Mouse (Mus musculus) Muller cell, postnatal 12 days (primary cell): ENCODE results near the gene Islr.

Experiments
- DNase-seq: peaks from one replicate; pipeline ENCODE4 v3.0.0-alpha.2; 2015; ENCODE audit errors: inconsistent ontology term

The Islr gene

DNA sequence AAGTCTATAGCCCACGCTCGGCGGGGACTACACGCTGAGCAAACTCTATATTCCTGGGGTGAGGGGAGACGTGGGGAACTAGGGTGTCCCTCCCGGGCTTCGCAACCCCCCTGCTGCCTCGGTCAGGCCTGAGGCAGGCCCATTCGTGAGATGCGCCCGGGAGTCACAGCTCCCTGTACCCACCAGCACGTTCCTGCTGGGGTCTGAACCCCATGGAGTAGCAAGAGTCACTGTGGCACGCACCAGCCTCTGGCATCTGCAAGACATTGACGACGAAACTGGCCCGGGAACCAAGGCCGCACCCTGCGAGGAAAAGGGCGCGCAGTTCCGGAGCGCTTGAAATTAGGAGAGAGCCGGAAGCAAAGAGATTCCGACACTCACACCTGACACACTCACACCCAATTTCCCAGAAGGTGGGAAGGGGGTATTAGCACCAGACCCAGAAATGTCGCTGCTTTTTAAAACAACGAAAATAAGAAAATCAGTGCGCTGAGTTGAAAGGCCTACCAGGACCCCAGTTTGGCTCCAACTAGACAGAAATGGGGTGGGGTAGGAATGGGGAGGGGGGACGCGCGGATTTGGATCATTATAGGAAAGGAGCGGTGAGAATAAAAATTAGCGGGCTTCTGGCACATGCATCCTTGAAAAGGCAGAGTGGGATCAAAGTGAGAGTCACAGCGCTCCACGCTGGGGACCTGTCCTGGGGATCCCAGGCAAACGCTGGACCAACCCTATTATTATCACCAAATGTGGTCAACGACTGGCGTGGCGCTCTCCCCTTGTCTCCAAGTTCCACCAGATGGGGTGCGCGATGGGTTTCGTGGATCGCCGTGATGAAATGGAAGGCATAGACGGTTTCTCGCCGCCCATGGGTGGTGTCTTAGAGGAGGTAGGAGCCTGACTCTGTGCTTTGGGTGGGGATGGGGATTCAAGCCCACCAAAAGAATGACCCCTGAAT lies 7.2 kb downstream of the Islr start:
- DNase-seq: no peak

GRCm38 (mm10) chr9:58196141-58196540 lies 8.0 kb downstream of the Islr start:
- no peak for DNase-seq

DNA sequence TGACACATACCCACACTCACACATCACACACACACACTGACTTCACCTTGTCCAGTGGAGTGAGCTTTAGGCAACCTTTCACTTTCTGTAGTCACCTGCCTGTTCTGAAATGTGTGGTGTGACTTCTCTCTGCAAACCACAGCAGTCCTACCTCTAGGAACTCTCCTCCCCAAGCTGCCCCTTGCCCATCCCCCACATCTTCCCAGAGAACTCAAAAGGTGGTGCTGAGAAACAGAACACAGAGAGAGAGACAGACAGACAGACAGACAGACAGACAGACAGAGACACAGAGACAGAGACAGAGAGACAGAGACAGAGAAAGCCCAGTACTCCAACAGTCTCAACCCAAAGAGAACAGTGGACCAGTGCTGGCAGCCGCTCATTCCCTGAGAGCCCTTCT lies 8.4 kb downstream of the Islr start:
- DNase-seq: no peak

GRCm38 (mm10) chr9:58194222-58194621 lies 9.9 kb downstream of the Islr start:
- DNase-seq: no peak

DNA sequence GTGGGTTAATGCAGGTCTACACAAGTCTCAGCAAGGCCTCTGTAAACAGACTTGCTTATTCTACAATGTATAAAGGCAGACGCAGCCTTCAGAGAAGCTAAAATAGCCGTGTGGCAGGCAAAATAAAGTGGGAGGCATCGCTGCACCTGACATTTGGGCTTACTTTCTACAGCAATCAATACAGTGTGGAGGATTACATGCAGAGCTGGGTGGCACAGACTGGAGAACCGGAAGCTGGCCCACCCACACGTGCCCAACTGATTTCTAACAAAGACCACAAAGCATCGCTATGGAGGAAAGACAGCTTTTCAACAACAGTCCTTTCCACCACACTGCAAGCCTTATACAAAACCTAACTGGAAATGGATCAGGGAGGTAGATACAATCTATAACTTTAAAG lies 19.6 kb downstream of the Islr start:
- DNase-seq: no peak

GRCm38 (mm10) chr9:58179390-58179789 lies 24.7 kb downstream of the Islr start:
- DNase-seq: no peak

- DNase-seq: no peak
These were observed 26.9 kb downstream of the Islr start for GRCm38 (mm10) chr9:58177165-58177564.

DNA sequence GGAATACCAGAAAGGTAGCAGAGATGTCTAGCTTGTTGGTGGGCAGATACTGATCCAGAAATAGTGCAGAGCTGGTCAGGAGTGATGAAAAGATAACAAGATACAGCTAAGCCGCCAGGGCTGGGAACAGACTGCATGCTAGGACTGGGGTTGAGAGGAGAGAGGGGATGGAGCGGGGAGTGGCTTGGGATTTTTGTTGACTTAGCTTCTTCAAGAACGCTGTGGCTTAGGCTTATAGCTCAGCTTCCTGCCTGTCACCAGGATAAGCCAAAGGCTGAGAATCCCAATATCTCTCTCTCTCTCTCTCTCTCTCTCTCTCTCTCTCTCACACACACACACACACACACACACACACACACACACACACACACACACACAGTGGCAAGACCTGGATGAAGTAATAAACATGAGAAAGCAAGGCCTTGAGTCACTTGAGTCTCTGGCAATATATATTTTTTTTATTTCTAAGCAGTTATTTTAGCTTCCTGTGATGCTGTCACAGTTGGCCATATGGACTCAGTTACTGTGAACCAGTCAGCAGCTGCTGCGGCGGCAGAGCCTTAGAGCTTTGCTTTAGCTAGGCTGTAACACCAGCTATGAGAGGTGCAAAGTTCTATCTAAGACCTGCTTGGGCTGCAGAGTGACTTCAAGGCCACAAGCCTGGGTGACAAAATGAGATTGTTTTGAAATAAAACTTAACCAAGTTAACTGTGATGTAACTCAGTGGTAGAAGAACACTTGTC lies 28.2 kb downstream of the Islr start:
- no peak for DNase-seq

- peak; percentile 62 for DNase-seq
These were observed 29.3 kb downstream of the Islr start for GRCm38 (mm10) chr9:58174818-58175251.

GRCm38 (mm10) chr9:58172863-58173262 lies 31.2 kb downstream of the Islr start:
- no peak for DNase-seq

DNA sequence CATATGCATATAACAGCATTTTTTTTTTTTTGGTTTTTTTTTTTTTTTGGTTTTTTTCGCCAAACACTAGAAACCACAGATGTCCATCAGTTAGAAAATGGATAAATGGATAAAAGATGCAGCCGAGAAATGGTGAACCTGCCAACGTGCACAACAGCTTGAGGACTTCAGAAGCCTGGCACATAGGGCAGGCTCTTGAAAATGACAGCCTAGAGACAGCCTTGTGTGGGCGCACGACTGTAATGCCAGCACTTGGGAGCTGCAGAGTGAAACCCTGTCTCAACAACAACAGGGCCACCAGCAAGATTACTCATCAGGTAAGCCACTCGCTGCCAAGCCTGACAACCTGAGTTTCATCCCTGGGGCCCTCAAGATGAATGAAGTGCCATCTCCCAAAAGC lies 34.7 kb downstream of the Islr start:
- no peak for DNase-seq

DNA sequence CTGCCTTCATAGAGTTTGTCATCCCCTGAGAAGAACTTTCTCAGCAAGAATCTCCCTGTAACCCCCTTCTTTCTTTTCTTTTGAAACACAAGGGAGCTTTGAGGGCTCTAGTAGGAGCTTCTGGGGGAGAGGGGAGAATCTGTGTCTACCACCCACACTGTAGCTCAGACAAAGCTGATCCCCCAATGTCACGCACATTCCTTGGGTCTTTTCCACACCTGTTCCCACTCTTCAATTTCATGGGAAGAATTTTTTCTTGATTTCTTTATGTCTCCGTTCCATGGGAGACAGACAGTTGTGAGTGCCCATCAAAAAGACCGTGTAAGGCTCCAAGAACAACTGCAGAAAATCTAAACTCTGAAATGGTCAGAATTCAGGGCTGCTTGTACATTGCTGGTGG lies 35.2 kb downstream of the Islr start:
- no peak for DNase-seq

DNA sequence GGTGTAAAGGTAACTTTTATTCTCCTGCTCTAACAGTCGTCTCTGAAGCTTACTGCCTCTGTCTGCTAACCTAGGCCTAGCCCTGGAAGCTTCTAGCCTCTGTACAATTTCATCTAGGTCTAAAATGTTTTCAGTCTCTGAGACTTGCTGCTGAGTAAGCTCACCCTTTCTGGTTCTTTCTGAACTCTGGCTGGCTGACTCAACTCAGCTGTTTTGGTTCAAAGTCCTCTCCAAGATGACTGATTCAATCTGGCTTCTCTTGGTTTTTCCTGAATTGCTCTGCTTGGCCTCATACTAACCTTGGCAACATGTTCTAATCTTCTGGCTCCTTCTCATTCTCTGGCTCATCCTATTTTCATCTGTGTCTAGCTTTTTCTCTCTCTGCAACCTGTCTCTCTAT lies 38.3 kb downstream of the Islr start:
- no peak for DNase-seq

- DNase-seq: peak; percentile 27
These were observed 41.0 kb downstream of the Islr start for GRCm38 (mm10) chr9:58163146-58163545.

DNA sequence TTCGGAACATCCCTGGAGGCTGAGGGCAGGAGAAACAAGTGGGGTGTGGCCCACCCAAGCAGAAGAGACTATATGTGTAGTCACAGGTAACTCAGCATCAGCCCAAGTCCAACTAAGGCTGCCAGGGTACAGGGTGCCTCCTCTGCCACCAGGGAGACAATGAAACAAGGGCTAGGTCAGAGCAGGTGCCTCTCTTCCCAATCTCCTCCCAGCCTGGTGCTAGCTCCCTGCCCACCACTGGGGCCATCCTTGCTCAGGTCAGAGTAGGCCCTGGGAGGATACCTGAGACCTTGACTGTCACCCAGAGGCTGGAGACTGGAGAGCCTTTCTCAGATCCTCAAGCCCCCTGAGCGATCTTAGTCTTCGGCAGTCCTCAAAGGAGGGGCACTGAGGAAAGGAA lies 41.9 kb downstream of the Islr start:
- DNase-seq: no peak

GRCm38 (mm10) chr9:58160315-58160714 lies 43.8 kb downstream of the Islr start:
- no peak for DNase-seq

GRCm38 (mm10) chr9:58159855-58160254 lies 44.3 kb downstream of the Islr start:
- DNase-seq: no peak

DNA sequence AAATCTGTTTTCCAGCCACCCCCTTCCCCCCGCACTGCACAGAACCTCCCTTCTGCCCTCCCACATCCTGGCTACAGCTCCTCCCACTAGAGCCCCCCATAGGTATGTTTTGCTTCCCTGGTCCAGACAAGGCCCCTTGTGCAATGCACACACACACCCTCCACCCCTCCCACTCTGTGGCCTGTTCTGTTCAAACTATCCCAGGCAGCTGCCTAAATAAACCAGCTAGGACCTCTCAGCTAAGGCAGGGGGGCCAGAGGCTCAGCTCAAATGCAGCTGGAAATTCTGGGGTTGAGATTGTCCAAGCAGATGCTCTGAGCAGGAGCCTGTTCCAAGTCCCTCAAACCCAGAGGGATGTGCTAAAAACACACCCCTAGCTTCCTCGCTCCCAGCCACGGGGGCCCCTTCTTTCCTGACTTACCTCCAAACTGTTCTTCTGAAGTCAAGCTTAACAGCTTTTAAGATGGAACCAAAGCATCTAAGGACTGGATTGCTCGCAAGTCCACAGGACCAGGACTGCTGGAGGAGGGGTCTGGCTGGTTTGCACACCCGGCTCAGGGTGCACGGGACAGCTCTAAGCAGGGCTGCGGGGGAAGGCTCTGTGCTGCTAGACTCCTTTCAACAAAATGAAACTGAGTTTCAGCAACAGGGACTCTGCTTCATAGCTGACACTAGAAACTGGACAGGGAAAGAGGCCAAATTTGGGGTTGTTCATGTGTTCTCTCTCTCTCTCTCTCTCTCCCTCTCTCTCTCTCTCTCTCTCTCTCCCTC lies 45.4 kb downstream of the Islr start:
- DNase-seq: peak; percentile 56

DNA sequence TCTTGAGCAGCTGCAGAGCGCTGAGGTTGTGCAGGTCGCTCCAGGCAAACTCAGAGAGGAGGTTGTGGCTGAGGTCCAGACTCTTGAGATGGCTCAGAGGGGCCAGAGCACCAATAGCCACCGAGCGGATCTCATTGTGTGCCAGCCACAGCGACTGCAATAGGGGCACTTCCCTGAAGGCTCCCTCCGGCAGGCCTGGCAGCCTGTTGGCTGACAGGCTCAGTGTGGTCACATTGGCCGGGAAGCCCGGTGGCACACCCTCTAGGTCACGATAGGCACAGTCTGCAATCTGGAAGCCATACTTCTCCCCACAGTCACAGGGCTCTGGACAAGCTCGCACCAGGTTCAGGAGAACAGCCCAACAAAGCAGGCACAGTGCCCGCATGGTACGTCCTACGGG lies 46.3 kb downstream of the Islr start:
- no peak for DNase-seq

- no peak for DNase-seq
These were observed 47.1 kb downstream of the Islr start for GRCm38 (mm10) chr9:58156819-58157560.

GRCm38 (mm10) chr9:58155366-58155765 lies 48.7 kb downstream of the Islr start:
- no peak for DNase-seq
